17 mouse cellular contexts compared by ENCODE assay signal in genomic region chr8:37049969-37050683, GRCm38 (mm10). TPM values are rescaled to one million over a fixed set of nuclear protein-coding genes. Genes with fewer than 3 reads are reported as not detected.
A peak's percentile ranks its signal among the peaks of the same experiment; 100 is the strongest.
DNase-seq lines count a peak whose midpoint lies in the region; ATAC-seq and TF ChIP-seq lines count a peak whose summit lies in the region.
"Had no signal": no experiment of that assay in that cellular context is flagged by ENCODE, and none has a peak within 500 bp of the region (broad histone marks: within the 10 kb centered on the region; RNA-seq: fewer than 3 reads in every experiment).

No protein-coding gene starts in this region.

- H3K36me3 ChIP-seq in forebrain, embryonic 13.5 days (ENCODE audit: poor library complexity, severe bottlenecking) = no peaks in the 10 kb centered on the region
- H3K36me3 ChIP-seq in forebrain, embryonic 10.5 days (replicated peaks) = no peaks in the 10 kb centered on the region
- no peaks in the 10 kb centered on the region for H3K36me3 ChIP-seq in intestine, embryonic 14.5 days (ENCODE audit: control insufficient read depth, insufficient read depth, low read length)
- H3K36me3 ChIP-seq in intestine, postnatal 0 days (ENCODE audit: control insufficient read depth, insufficient read depth) = no peaks in the 10 kb centered on the region
- H3K36me3 ChIP-seq: hindbrain, embryonic 10.5 days; limb, embryonic 15.5 days; stomach, embryonic 15.5 days had no signal

- no peak overlapping the region for H3K9ac ChIP-seq in forebrain, embryonic 13.5 days
- no peak overlapping the region for H3K9ac ChIP-seq in intestine, embryonic 14.5 days (ENCODE audit: low read length)
- no peak overlapping the region for H3K9ac ChIP-seq in intestine, postnatal 0 days (ENCODE audit: low read depth, low read length)
- H3K9ac ChIP-seq: limb, embryonic 15.5 days; stomach, embryonic 15.5 days had no signal

- H3K4me3 ChIP-seq in forebrain, embryonic 13.5 days = no peak overlapping the region
- no peak overlapping the region for H3K4me3 ChIP-seq in forebrain, embryonic 10.5 days
- H3K4me3 ChIP-seq in intestine, embryonic 14.5 days (ENCODE audit: low read depth, low read length) = no peak overlapping the region
- no peak overlapping the region for H3K4me3 ChIP-seq in intestine, postnatal 0 days (ENCODE audit: low read depth, low read length)
- H3K4me3 ChIP-seq: hindbrain, embryonic 10.5 days; limb, embryonic 15.5 days; stomach, embryonic 15.5 days had no signal

- no peak for DNase-seq in forebrain, embryonic 10.5 days (ENCODE audit: extremely low spot score, low spot score)
- no peak for DNase-seq in intestine, embryonic 14.5 days (ENCODE audit: low spot score)
- DNase-seq in right cerebral cortex, postnatal 10 days (ENCODE audit: low spot score in 2 of 2) = peak; percentile 28 to 49
- no peak for DNase-seq in right cerebral cortex, postnatal 4 days
- peak; percentile 76 for DNase-seq in telencephalon, adult 2 months (ENCODE audit: low read depth, low spot score)
- no peak for DNase-seq in cerebellum, adult 11 months
- DNase-seq: cerebellum, adult 2 months; gastrocnemius, postnatal 14 days; kidney, adult 18-20 months; kidney, postnatal 14 days had no signal

- H3K4me2 ChIP-seq in forebrain, embryonic 13.5 days = no peak overlapping the region
- no peak overlapping the region for H3K4me2 ChIP-seq in intestine, embryonic 14.5 days (ENCODE audit: low read length)
- no peak overlapping the region for H3K4me2 ChIP-seq in intestine, postnatal 0 days (replicated peaks; ENCODE audit: low read depth)
- H3K4me2 ChIP-seq: limb, embryonic 15.5 days; stomach, embryonic 15.5 days had no signal

- 68% methylated on average over 6 of the region's 6 CpGs for WGBS in forebrain, embryonic 13.5 days
- 89% methylated on average over 6 of the region's 6 CpGs for WGBS in forebrain, embryonic 10.5 days
- WGBS in intestine, embryonic 14.5 days = 75% methylated on average over 6 of the region's 6 CpGs
- 75% methylated on average over 6 of the region's 6 CpGs for WGBS in intestine, postnatal 0 days

- H3K9me3 ChIP-seq in forebrain, embryonic 13.5 days (replicated peaks) = no peaks in the 10 kb centered on the region
- no peaks in the 10 kb centered on the region for H3K9me3 ChIP-seq in forebrain, embryonic 10.5 days
- no peaks in the 10 kb centered on the region for H3K9me3 ChIP-seq in intestine, embryonic 14.5 days (ENCODE audit: control insufficient read depth, low read length)
- H3K9me3 ChIP-seq in intestine, postnatal 0 days (ENCODE audit: control insufficient read depth) = no peaks in the 10 kb centered on the region
- H3K9me3 ChIP-seq: hindbrain, embryonic 10.5 days; limb, embryonic 15.5 days; stomach, embryonic 15.5 days had no signal

- peak; percentile 93 for ATAC-seq in forebrain, embryonic 13.5 days
- ATAC-seq in intestine, embryonic 14.5 days (replicated peaks; ENCODE audit: low FRiP score, low TSS enrichment, low read depth) = no peak
- no peak for ATAC-seq in intestine, postnatal 0 days

- H3K27me3 ChIP-seq in forebrain, embryonic 13.5 days = no peaks in the 10 kb centered on the region
- no peaks in the 10 kb centered on the region for H3K27me3 ChIP-seq in forebrain, embryonic 10.5 days (ENCODE audit: poor library complexity, severe bottlenecking)
- H3K27me3 ChIP-seq in intestine, embryonic 14.5 days (replicated peaks; ENCODE audit: control insufficient read depth, insufficient read depth, low read length) = no peaks in the 10 kb centered on the region
- H3K27me3 ChIP-seq in intestine, postnatal 0 days (replicated peaks; ENCODE audit: control insufficient read depth, insufficient read depth, low read length) = no peaks in the 10 kb centered on the region
- H3K27me3 ChIP-seq: CH12.LX; limb, embryonic 15.5 days; stomach, embryonic 15.5 days had no signal

- no peak for TF ChIP-seq CTCF in intestine, postnatal 0 days (IDR thresholded peaks at IDR 0.05; ENCODE audit: low read depth)

- H3K4me1 ChIP-seq in forebrain, embryonic 13.5 days = no peaks in the 10 kb centered on the region
- H3K4me1 ChIP-seq in forebrain, embryonic 10.5 days = no peaks in the 10 kb centered on the region
- H3K4me1 ChIP-seq in intestine, embryonic 14.5 days (replicated peaks; ENCODE audit: control insufficient read depth, insufficient read depth, low read length) = peaks cover 4% of the 10 kb centered on the region; the same call in 1 of the 2 replicates
- no peaks in the 10 kb centered on the region for H3K4me1 ChIP-seq in intestine, postnatal 0 days (replicated peaks; ENCODE audit: control insufficient read depth, insufficient read depth, low read length)
- H3K4me1 ChIP-seq: hindbrain, embryonic 10.5 days; limb, embryonic 15.5 days; stomach, embryonic 15.5 days had no signal

- no peak overlapping the region for H3K27ac ChIP-seq in forebrain, embryonic 13.5 days
- no peak overlapping the region for H3K27ac ChIP-seq in forebrain, embryonic 10.5 days
- H3K27ac ChIP-seq in intestine, embryonic 14.5 days (ENCODE audit: low read depth) = peak overlapping the region; percentile 11; the same call in 1 of the 2 replicates
- H3K27ac ChIP-seq in intestine, postnatal 0 days (ENCODE audit: low read depth, low read length) = no peak overlapping the region
- H3K27ac ChIP-seq: hindbrain, embryonic 10.5 days; limb, embryonic 15.5 days; stomach, embryonic 15.5 days had no signal

RNA-seq across cellular contexts. Expression of gene AI429214, which starts 56.7 kb away (rescaled TPM):
- 0.24 and 0.27 TPM in 2 replicates for polyA plus RNA-seq in forebrain, embryonic 13.5 days (2015; fragmentation: Nextera tagmentation; extraction: Ambion mirVana)
- 0.31 TPM in 1 of 2 replicates, not detected in the other for polyA plus RNA-seq in forebrain, embryonic 10.5 days (2016; fragmentation: Nextera tagmentation; extraction: Ambion mirVana)
- polyA plus RNA-seq in intestine, embryonic 14.5 days (2014; fragmentation: Nextera tagmentation; extraction: Ambion mirVana) = 0.15 and 0.27 TPM in 2 replicates
- polyA plus RNA-seq in intestine, postnatal 0 days (2015; fragmentation: Nextera tagmentation; extraction: Ambion mirVana) = 0.12 and 0.27 TPM in 2 replicates
- polyA plus RNA-seq: liver, embryonic 16.5 days had no signal

Comparison
In these comparisons a context has a peak if more than half of its experiments do, and no peak if none do; other contexts are left out.
1. DNase-seq: peak in right cerebral cortex, postnatal 10 days (2 of 2) and telencephalon, adult 2 months (single experiment); none in forebrain, embryonic 10.5 days (single experiment), intestine, embryonic 14.5 days (single experiment), right cerebral cortex, postnatal 4 days (single experiment) and cerebellum, adult 11 months (single experiment).